Mouse (Mus musculus) hindbrain, embryonic 14.5 days (tissue): Measurements from ENCODE around the gene Dusp10. TPM values are rescaled to one million over a fixed set of nuclear protein-coding genes. Genes with fewer than 3 reads are reported as not detected.

ENCODE experiments used
- ATAC-seq: fragments of 200-750 bp; cut with Nextera tagmentation; 2 replicates; pipeline ENCODE4 v1.8.0; 2017; ENCODE audit warnings: moderate number of reproducible peaks, mild to moderate bottlenecking, moderate TSS enrichment, moderate library complexity; ENCODE audit not compliant: low FRiP score
- DNase-seq: peaks from one replicate; pipeline ENCODE4 v3.0.0-alpha.2; 2015; ENCODE audit warnings: low spot score
- H3K27ac ChIP-seq: fragments of 300-500 bp; sonication (generic); 2 replicates; pipeline ENCODE4 v1.5.1; 2014; ENCODE audit warnings: mild to moderate bottlenecking, moderate library complexity
- H3K27me3 ChIP-seq: fragments of 300-500 bp; sonication (generic); 2 replicates; pipeline ENCODE4 v1.6.1; 2014; ENCODE audit warnings: mild to moderate bottlenecking, low read length, mixed read lengths; ENCODE audit not compliant: control insufficient read depth, insufficient read depth
- H3K36me3 ChIP-seq: fragments of 300-500 bp; sonication (generic); replicated peaks from 2 replicates; pipeline ENCODE4 v1.6.1; 2014; ENCODE audit not compliant: control insufficient read depth, insufficient read depth
- H3K4me1 ChIP-seq: fragments of 300-500 bp; sonication (generic); replicated peaks from 2 replicates; pipeline ENCODE4 v1.6.1; 2014; ENCODE audit warnings: antibody characterized with exemption, low read length, mixed read lengths; ENCODE audit not compliant: control insufficient read depth, insufficient read depth
- H3K4me2 ChIP-seq: fragments of 300-500 bp; sonication (generic); replicated peaks from 2 replicates; pipeline ENCODE4 v1.6.1; 2014; ENCODE audit warnings: mild to moderate bottlenecking, moderate library complexity
- H3K4me3 ChIP-seq: fragments of 300-500 bp; sonication (generic); replicated peaks from 2 replicates; pipeline ENCODE4 v1.5.1; 2014; ENCODE audit warnings: mild to moderate bottlenecking, low read length
- H3K9ac ChIP-seq: fragments of 300-500 bp; sonication (generic); 2 replicates; pipeline ENCODE4 v1.6.1; 2014
- H3K9me3 ChIP-seq: fragments of 300-500 bp; sonication (generic); 2 replicates; pipeline ENCODE4 v1.6.1; 2016; ENCODE audit warnings: low read length; ENCODE audit not compliant: control insufficient read depth
- WGBS: fragments of 180-500 bp; shearing (Covaris S2); extraction: QIAGEN DNeasy Blood & Tissue Kit; methylation state at CpG from one replicate; pipeline ENCODE4 v1.1.7; 2014; 5-methylcytosine and 5-hydroxymethylcytosine counted together
- polyA plus RNA-seq: library from polyadenylated mRNA; unstranded; fragments of >200 nt; fragmentation: Nextera tagmentation; extraction: Ambion mirVana; gene quantifications from 2 replicates; pipeline ENCODE4 v1.2.1, GENCODE M21; 2014

The Dusp10 gene
- polyA plus RNA-seq, 1 experiment from 2014 or later = 4.4 TPM

GRCm38 (mm10) chr1:184005315-184006058 is 7.6 kb upstream of the Dusp10 start:
- Histone ChIP-seq H3K27me3 (no peaks in the 10 kb centered on the region), H3K9me3 (no peaks in the 10 kb centered on the region), H3K9ac (no peak overlapping the region), H3K4me1 (no peaks in the 10 kb centered on the region), H3K27ac (no peak overlapping the region), H3K36me3 (no peaks in the 10 kb centered on the region), H3K4me2 (no peak overlapping the region), H3K4me3 (no peak overlapping the region)
- ATAC-seq (no peak), DNase-seq (no peak)
- 87% methylated on average over 6 of the region's 6 CpGs for WGBS

GRCm38 (mm10) chr1:184006086-184006485 is 7.0 kb upstream of the Dusp10 start:
- DNase-seq (no peak), ATAC-seq (no peak)
- no peak overlapping the region for H3K4me3 ChIP-seq
- no peaks in the 10 kb centered on the region for H3K9me3 ChIP-seq
- no peak overlapping the region for H3K9ac ChIP-seq
- H3K4me2 ChIP-seq = no peak overlapping the region
- H3K27me3 ChIP-seq = no peaks in the 10 kb centered on the region
- H3K27ac ChIP-seq = no peak overlapping the region
- no peaks in the 10 kb centered on the region for H3K36me3 ChIP-seq
- H3K4me1 ChIP-seq = no peaks in the 10 kb centered on the region

GRCm38 (mm10) chr1:184011311-184011710 is 1.8 kb upstream of the Dusp10 start:
- Histone ChIP-seq H3K9me3 (no peaks in the 10 kb centered on the region), H3K36me3 (no peaks in the 10 kb centered on the region), H3K4me2 (no peak overlapping the region), H3K9ac (no peak overlapping the region), H3K27ac (no peak overlapping the region), H3K4me3 (no peak overlapping the region), H3K4me1 (no peaks in the 10 kb centered on the region), H3K27me3 (no peaks in the 10 kb centered on the region)
- ATAC-seq (no peak), DNase-seq (no peak)
- 95% methylated on average over 6 of the region's 6 CpGs for WGBS

GRCm38 (mm10) chr1:184014091-184014490 is 989 bp downstream of the Dusp10 start:
- no peaks in the 10 kb centered on the region for H3K9me3 ChIP-seq

GRCm38 (mm10) chr1:184015995-184016730 is 3.1 kb downstream of the Dusp10 start:
- no peaks in the 10 kb centered on the region for H3K9me3 ChIP-seq
- no peak overlapping the region for H3K27ac ChIP-seq
- H3K4me1 ChIP-seq = no peaks in the 10 kb centered on the region
- no peaks in the 10 kb centered on the region for H3K27me3 ChIP-seq
- no peak overlapping the region for H3K9ac ChIP-seq
- H3K4me3 ChIP-seq = no peak overlapping the region
- ATAC-seq = no peak
- H3K36me3 ChIP-seq = no peaks in the 10 kb centered on the region
- H3K4me2 ChIP-seq = no peak overlapping the region
- DNase-seq = no peak
- WGBS = 83% methylated on average over 10 of the region's 10 CpGs

More at GRCm38 (mm10) chr1:184014091-184014490, 989 bp downstream of the Dusp10 start:
- Histone ChIP-seq H3K4me3 (no peak overlapping the region), H3K4me2 (no peak overlapping the region), H3K9ac (no peak overlapping the region), H3K4me1 (no peaks in the 10 kb centered on the region), H3K36me3 (no peaks in the 10 kb centered on the region), H3K27ac (no peak overlapping the region), H3K27me3 (no peaks in the 10 kb centered on the region)
- ATAC-seq = no peak
- 84% methylated on average over 3 of the region's 3 CpGs for WGBS
- no peak for DNase-seq

GRCm38 (mm10) chr1:184017606-184018005 is 4.5 kb downstream of the Dusp10 start:
- WGBS = 87% methylated on average over 2 of the region's 2 CpGs
- Histone ChIP-seq H3K27me3 (no peaks in the 10 kb centered on the region), H3K9ac (no peak overlapping the region), H3K9me3 (no peaks in the 10 kb centered on the region), H3K4me2 (no peak overlapping the region), H3K4me3 (no peak overlapping the region), H3K27ac (no peak overlapping the region), H3K36me3 (no peaks in the 10 kb centered on the region), H3K4me1 (no peaks in the 10 kb centered on the region)
- ATAC-seq (no peak), DNase-seq (no peak)

GRCm38 (mm10) chr1:184019042-184019721 is 6.1 kb downstream of the Dusp10 start:
- Histone ChIP-seq H3K36me3 (no peaks in the 10 kb centered on the region), H3K4me2 (no peak overlapping the region), H3K27me3 (no peaks in the 10 kb centered on the region), H3K27ac (no peak overlapping the region), H3K4me3 (no peak overlapping the region), H3K4me1 (no peaks in the 10 kb centered on the region), H3K9me3 (no peaks in the 10 kb centered on the region), H3K9ac (no peak overlapping the region)
- ATAC-seq = no peak
- WGBS = 58% methylated on average over 6 of the region's 6 CpGs
- no peak for DNase-seq

GRCm38 (mm10) chr1:184019722-184020107 is 6.6 kb downstream of the Dusp10 start:
- Histone ChIP-seq H3K4me1 (no peaks in the 10 kb centered on the region), H3K27ac (no peak overlapping the region), H3K9me3 (no peaks in the 10 kb centered on the region), H3K27me3 (no peaks in the 10 kb centered on the region), H3K36me3 (no peaks in the 10 kb centered on the region), H3K4me3 (no peak overlapping the region), H3K9ac (no peak overlapping the region), H3K4me2 (no peak overlapping the region)
- 42% methylated on average over 6 of the region's 6 CpGs for WGBS
- no peak for DNase-seq
- ATAC-seq = no peak

GRCm38 (mm10) chr1:184023971-184024370 is 10.9 kb downstream of the Dusp10 start:
- Histone ChIP-seq H3K9ac (no peak overlapping the region), H3K36me3 (no peaks in the 10 kb centered on the region), H3K4me3 (no peak overlapping the region), H3K27me3 (no peaks in the 10 kb centered on the region), H3K9me3 (no peaks in the 10 kb centered on the region), H3K4me1 (no peaks in the 10 kb centered on the region), H3K27ac (no peak overlapping the region), H3K4me2 (no peak overlapping the region)
- DNase-seq = no peak
- WGBS = 50% methylated on average over 2 of the region's 2 CpGs
- ATAC-seq = no peak
